Mouse (Mus musculus) adipocyte (in vitro differentiated cells): ENCODE results near the gene Scamp2.

Experiments
- DNase-seq: peaks from one replicate; pipeline ENCODE4 v3.0.0-alpha.2; 2016; ENCODE audit warnings: low spot score

Scamp2 gene

DNA sequence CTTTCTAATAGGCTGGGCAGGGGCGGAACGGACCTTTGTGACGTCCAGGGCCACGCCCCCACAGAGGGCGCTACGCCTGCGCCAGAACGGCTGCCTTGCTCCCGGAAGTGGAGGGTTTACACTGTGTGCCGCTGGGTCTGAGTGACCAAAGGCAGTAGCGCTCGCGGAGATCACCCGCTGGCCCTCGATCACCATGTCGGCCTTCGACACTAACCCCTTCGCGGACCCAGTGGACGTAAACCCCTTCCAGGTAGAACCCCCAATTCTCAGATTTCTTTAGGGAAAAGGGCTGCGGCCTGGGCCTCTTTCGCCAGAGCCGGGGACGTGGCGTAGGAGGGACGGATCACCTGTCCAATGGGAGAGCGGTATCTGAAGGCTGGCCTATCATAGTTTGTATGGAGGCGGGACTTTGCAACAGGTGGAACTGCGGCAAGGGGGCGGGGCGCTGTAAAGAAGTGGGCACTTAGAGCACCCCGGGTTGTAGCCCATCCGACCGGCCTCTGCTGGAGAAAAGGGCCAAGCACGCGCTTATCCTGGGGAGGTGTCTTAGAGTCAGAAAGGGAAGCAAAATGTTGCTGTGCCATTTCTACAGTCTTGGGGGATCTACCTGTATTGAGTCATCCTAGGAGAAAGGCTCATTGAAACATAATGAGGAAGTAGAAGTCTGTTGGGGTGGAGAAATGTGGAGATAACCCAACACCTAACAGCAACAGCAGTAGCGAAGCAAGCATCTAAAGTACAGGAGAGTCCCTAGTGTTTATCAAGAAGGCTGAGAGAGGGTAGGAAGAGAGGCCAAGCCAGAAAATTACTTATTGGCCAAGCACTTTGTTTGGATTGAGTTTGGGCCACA lies at the start of gene Scamp2:
Gene Scamp2, plus strand, starts transcription at position 83 of the 850 bp plus-strand sequence.
- DNase-seq, result peak; percentile 93

- peak; percentile 81 for DNase-seq
These were observed 43.6 kb upstream of the Scamp2 start for GRCm38 (mm10) chr9:57517113-57517512.

GRCm38 (mm10) chr9:57520375-57521055 lies 40.2 kb upstream of the Scamp2 start:
- no peak for DNase-seq

GRCm38 (mm10) chr9:57521056-57521911 lies 39.5 kb upstream of the Scamp2 start, which contains the start of gene Cox5a:
Cox5a (plus strand) TSS chr9:57521274.
- peak; percentile 94 for DNase-seq

- DNase-seq, result no peak
These were observed 38.5 kb upstream of the Scamp2 start for GRCm38 (mm10) chr9:57522114-57522860.

GRCm38 (mm10) chr9:57522861-57523246 lies 37.9 kb upstream of the Scamp2 start:
- DNase-seq, result no peak

DNA sequence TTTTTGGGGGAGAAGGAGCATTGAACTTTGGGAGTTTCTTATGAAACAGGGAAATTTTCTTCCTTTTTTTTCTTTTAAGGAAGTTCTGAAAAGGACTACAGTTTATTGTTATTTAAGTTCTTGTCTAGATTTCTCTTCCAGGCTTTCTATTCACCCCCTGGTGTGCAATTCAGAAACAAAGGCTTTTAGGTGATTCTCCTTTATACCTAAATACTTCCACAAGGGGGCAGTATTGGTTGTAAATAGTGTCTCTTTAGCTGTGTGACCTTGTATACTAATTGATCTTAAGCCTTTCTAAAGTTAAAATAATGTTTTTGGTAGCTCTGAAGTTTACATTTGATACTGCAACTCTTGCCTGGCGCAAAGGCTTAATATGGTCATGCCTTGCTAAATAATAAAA lies 37.0 kb upstream of the Scamp2 start:
- peak; percentile 70 for DNase-seq

GRCm38 (mm10) chr9:57524439-57524838 lies 36.3 kb upstream of the Scamp2 start:
- DNase-seq, result no peak

GRCm38 (mm10) chr9:57525516-57525915 lies 35.2 kb upstream of the Scamp2 start:
- no peak for DNase-seq

- no peak for DNase-seq
These were observed 34.3 kb upstream of the Scamp2 start for GRCm38 (mm10) chr9:57526435-57526834.

- DNase-seq, result no peak
These were observed 28.8 kb upstream of the Scamp2 start for GRCm38 (mm10) chr9:57531946-57532345.

- DNase-seq, result peak; percentile 89
These were observed 24.4 kb upstream of the Scamp2 start for GRCm38 (mm10) chr9:57536362-57536761.

GRCm38 (mm10) chr9:57537044-57537727 lies 23.6 kb upstream of the Scamp2 start, which contains the start of gene Fam219b:
Fam219b (plus strand) TSS chr9:57537528.
- peak; percentile 89 for DNase-seq

DNA sequence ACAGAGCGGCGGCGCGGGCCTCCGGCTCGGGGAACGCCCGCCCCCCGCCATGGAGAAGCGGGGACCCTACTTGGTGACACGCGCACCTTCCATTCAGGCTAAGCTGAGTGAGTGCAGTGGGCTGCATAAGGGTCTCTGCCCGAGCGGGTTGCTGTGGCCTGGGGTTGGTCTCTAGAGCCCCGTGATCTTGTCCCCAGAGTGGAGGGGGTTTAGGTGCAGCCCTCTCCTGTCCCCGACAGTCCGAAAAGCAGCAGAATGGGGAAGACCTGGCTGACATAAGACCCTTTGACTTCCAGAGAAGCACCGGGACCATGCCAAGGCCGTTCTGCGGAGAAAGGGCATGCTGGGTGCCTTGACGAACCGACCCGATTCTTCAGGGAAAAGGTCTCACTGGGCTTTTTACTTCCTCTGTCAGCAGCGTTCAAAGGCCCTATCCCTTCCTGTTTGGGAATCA lies 23.0 kb upstream of the Scamp2 start:
- DNase-seq, result peak; percentile 54

DNA sequence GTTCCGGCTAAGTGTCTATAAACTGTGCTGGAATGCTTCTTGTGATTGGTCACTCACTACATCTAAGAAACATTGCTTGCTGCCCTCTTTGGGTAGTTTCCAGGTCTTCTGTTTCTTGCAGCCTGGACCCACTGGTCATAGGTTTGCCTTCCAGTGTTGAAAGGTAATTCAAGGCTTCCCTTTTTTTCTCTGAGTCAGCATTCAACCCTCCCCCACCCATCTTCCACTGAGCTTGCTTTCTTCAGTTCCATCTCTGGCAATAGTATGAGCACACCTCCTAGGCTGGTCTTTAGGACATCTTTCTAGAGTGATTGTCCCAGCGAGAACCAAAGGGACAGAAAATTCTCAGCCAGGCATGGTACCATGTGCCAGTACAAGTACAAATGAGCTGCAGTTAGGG lies 21.2 kb upstream of the Scamp2 start:
- no peak for DNase-seq

GRCm38 (mm10) chr9:57541312-57541711 lies 19.4 kb upstream of the Scamp2 start:
- peak; percentile 83 for DNase-seq

DNA sequence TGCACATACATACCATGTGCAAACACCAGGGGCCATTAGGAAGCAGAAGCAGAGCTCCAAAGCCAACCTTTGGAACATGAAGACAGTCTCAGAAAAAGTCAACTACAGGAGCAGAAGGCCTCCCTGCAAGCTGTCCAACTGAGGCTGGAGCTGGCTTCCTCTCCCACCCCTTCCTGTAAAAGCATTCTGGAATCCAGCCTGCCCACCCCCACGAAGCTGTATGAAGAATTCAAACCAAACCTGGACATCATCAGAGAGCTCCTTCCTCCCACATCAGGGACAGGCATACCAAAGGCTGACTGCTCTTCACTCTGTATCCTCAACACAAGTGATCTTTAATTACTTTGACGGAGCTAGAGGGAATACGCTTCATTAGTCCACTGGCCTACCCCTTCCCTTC lies 16.8 kb upstream of the Scamp2 start:
- no peak for DNase-seq

DNA sequence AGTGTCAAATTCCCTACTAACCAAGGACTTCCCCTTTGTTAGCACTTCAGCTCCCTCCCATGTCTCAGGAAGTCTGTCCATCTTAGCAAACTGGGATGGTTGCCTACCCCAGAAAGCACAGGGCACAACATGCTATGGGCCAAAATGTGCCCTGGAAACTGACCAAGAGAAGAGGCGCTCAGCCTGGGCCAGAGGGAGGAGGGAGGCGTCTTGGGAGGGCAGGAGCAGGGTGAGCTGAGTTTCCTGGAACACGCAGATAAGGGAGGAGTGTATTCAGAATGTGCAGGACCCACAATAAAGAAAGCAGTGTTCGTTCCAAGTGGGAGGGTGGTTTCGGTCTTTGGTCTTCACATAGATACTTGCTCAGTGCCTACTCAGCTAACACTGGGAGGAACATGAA lies 13.5 kb upstream of the Scamp2 start:
- DNase-seq, result peak; percentile 93

- no peak for DNase-seq
These were observed 12.9 kb upstream of the Scamp2 start for GRCm38 (mm10) chr9:57547869-57548268.

DNA sequence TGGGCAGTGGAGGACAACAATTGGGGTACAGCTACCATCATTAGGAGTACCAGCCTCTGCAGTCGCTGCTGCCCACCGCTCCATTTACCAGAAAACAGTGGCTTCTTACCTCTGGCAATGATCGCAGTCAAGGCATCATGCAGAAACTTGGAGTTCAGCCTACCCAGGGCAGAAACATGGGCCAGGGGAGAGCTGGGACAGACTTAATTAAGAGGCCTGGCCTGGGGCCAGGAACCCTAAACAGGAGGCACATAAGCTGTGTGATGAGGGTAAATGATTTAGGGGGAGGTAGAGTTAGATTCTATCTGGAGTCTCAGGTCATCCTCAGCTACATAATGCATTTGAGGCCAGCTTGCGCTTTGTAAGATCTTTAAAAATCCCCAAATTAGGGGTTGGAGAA lies 11.6 kb upstream of the Scamp2 start:
- no peak for DNase-seq
